Mouse (Mus musculus): ENCODE data around the gene Uvrag. TPM values are rescaled to one million over a fixed set of nuclear protein-coding genes. Genes with fewer than 3 reads are reported as not detected.
"Not testable (repeated sequence)": the region's sequence is repeated elsewhere in the genome, so short reads cannot be mapped to it uniquely, and the experiment has no call there.

The Uvrag gene
- total and polyA plus RNA-seq, 3 experiments, result 18.5 to 50.4 (median 30.0) TPM

DNA sequence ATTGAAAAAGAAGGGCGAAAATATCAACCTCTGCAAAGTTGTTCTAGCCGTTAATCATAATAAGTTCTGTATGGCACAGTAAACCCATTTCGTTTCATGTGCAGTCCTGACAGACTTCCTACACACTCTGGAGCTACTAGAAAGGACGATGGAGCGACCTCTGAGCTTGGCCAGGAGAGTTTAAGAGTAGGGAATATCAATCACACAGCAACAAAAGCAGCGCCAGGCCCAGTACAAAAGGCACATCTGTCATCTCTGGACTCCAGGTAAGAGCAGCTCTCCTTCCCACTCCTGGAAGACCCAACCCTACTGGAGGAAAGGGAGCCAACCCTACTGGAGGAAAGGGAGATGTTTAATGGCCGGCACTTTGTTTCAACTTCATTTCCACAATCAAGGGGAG lies 43.2 kb downstream of the Uvrag start:
- DNase-seq, result no peak

DNA sequence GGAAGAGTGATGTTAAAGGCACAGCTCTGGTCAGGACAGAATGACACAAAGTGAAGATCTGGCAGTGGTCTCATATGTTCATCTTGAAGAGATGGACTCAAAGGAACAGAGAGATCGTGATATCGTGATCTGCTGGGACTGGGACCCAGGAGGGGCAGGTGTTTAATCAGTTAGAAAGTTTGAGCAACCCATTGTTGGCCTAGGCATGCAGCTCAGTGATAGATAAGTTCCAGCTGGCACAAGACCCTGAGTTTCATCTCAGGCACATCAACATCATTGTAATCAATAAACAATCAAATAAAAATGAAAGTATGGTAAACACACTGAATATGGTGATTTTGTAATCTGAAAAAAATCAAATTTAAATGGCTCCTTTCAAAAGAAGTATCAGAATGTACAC lies 43.8 kb downstream of the Uvrag start:
- no peak for DNase-seq

- DNase-seq, result peak; percentile 29
Measured at GRCm38 (mm10) chr7:99095191-99095590, 45.8 kb downstream of the Uvrag start.

DNA sequence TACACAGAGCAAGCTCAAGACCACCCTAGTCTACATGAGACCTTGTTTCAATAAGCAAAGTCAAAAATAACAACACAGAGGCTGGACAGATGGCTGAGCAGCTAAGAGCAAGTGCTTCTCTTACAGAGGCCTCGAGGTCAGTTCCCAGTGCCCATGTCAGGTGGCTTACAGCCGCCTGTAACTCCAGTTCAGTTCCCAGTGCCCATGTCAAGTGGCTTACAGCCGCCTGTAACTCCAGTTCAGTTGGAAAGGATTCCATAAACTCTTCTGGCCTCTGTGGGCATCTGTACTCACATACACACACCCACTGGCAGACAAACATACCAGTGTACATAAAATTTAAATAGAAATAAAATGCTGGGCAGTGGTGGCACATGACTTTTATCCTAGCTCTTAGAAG lies 46.6 kb downstream of the Uvrag start:
- no peak for DNase-seq

DNA sequence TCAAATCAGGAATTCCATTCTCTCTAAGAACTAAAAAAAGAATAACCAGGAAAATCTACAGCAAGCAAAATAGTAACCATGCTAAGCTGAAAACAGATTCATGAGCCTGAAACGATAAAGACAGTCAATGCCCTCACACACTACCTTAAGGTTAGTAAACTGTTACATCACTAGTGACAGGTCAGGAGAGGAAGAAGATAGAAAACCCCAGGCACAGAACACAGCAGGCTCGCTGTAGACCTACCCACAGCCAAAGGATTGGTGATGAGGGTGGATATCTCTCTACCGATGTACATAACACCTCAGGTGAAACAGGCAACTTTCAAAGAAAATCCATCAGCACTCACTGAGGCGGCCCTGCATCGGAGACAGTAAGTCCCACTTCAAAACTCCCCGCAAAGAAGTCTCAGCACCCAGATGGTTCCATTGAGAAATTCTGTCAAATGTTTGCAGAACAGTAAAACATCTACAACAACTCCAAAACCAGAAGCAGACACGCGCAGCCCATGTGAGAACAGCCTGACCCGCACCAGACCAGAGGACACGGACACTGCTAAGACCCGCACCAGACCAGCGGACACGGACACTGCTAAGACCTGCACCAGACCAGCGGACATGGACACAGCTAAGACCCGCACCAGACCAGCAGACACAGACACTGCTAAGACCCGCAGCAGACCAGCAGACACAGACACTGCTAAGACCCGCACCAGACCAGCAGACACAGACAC lies 48.9 kb downstream of the Uvrag start:
- no peak for DNase-seq

DNA sequence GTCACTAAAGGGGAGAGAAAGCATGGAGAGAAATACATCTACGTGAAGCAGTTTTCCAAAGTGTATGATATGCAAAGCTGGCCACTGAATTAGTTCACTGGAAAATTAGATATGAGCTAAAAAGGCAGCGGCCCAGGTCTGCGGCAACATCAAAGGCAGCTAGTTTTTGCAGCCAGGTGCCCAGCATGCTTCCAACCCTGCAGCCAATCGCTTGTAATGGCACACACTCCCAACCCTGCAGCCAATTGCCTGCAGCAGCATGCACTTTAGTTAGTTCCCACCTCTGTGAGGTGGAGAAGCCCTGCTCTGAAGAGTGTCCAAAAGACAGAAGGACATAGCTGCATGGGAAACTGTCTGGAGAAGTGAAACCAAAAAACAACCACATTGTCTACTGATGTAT lies 51.2 kb downstream of the Uvrag start:
- no peak for DNase-seq

DNA sequence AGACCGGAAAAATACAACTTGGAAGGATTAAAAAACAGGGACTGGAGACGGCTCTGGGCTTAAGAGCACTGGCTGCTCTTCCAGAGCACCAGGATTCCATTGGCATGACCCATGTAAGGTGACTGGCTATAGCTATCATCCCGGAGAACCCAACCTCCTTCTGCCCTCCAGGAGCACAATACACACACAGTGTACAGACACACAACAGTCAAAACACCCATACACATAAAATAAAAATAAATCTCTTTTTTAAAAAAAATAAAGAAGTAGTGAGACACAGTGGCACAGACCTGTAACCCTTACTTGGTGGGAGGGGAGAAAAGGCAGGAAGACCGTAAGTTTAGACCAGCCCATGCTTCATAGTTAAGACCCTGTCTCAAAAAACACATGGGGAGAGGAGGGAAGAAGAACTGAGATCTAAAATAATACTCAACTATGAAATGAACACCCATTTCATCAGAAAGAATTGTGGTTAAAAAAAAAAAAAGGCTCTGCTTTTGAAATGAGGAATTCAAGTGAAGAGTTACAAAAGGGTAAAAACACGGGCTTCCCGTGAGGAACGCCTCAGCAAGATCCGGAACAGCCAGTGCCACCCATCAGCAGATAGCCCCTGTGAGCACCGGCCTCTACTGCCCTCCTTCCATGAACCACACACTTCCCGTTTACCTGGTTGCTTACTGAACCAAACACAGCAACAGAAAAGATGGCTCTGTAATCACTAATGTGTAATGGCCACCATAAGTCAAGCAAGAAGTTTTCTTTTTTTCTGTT lies 52.2 kb downstream of the Uvrag start:
- DNase-seq, result no peak

DNA sequence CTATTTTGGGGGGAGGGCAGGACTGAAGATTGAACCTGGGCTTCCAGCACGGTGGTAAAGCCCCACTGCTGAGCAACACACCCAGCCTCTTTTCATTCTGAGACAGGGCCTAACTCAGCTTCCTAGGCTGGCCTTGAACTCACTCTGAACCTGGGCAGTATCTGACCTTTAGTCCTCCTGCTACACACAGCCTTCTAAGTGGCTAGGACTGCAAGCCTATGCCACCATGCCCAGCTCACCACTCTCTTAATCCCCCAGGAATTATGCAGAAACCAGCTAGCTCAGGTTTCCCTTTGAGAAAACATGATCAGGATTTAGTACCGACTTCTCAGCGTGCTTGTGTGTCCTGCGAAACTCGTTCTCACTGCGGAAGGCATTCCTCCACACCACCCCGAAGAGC lies 53.4 kb downstream of the Uvrag start:
- DNase-seq, result no peak

DNA sequence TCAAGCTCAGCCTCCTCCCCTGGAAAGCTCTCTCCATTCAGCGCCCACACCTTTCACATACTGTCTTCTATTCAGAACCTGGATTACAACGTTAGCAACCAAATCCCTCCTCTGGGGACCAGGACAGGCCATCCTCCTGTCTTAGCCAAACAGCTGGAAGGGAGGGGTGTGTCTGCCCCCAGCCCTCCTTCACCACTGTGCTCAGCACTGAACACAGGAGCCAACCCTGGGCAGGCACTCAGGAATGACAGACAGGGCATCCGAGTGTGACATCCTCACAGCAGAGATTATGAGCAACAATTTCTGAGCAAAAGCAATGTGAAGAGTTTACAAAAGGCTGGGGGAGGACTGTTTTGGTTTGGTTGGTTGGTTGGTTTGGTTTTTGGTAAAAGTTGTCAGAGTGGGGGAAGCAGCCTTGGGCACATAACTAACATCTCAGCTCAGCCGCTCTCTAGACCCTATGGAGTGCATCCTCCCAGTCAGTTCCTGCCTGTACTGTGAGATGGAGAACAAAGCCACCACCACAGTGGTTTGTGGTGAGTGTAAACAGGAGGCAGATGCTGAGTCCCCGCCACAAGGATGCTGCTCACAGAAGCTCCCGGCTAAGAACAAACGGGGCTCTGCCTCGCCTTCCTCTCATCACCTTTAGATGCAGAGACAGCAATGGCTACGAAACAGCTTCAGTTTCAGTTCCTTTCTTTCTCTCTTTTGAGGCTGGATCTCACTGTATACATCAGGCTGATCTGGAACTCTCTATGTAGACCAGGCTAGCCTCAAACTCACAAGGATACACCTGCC lies 54.1 kb downstream of the Uvrag start:
- DNase-seq, result no peak

- peak; percentile 79 for DNase-seq
Measured at GRCm38 (mm10) chr7:99085249-99085648, 55.7 kb downstream of the Uvrag start.

DNA sequence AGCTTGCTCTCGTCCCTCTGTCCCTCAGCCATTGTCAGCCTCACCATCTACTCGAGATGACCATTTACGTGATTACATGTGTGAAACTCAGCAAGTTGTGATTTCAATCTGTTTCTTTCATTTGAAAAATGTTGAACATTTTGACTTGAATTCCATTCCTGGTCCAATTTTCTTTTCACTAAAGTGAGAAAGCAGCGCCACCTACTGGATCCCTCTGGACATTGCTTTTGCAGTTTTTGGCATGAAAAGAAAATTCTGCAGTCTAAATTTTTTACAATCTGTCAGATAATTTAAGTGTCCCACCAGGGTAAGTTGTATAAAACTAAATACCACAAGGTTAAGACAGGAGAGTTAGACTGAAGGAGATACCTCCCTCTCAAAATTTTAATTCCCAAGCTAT lies 61.4 kb downstream of the Uvrag start:
- DNase-seq, result no peak

- DNase-seq, result no peak
Measured at GRCm38 (mm10) chr7:99078805-99079204, 62.1 kb downstream of the Uvrag start.

GRCm38 (mm10) chr7:99077234-99077633 lies 63.7 kb downstream of the Uvrag start:
- DNase-seq, result no peak

- no peak for DNase-seq
Measured at GRCm38 (mm10) chr7:99075101-99075500, 65.8 kb downstream of the Uvrag start.

DNA sequence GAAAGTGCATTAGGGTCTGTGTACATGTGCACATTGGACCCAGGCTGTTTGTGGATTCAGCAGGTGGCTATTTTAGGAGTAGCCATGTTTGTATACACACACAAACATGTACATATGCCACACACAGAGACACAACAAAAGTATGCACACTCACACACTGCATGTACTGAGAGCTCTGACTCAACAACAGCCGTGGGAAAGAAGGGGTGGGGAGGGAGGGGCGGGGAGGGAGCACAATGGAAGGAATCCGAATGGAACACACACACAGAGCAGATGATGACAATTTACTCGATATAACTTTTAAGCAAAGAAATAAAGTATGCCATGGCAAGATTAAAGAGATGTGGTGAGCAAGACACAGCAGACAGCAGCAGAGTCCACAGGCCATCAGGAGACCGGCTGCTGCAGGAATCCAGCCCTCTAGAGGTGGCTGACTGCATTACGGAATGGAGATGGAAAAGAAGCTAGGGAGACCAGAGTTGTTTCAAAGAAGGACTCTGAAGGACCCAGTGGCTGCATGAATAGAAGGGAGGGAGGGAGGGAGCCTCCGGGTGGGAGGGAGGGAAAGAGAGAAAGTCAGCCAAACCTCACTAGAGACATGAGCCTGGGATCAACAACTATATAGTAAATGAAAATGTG lies 67.1 kb downstream of the Uvrag start:
- peak; percentile 54 for DNase-seq

DNA sequence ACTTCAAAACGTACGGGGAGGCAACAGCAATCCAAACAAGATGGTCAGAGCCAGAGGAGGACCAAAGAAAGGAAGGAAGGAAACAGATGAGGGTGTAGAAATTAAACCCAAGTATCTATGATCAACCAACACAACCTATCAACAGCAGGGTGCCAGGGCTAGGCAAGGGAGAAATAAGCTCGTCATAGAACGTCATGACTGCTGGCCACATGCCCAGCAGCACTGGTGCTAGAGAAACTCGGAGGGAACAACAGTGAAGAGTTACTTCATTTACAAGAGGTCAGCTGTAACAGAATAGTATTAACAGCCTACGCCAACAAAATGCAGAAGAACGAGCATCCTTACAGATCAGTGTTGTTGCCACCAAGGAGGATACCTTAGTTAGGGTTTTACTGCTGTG lies 73.2 kb downstream of the Uvrag start:
- no peak for DNase-seq

DNA sequence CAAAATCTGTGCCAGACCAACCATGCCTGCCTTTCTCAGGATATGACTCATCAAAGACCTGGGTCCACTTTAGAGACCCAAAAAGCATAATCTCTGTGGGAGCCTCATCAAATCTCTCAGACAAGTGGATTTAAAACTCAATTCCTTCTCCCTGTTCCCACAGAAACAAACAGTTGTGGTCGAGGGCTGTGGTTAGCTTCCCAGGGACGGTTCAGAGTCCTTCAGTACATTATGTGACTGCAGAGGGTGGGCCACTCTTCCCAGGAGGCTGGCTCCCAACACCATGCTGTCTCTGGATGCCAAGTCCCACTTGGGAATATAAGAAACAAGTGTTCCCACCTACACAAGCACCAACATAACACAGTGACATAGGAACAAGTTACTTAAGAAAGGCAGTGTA lies 75.0 kb downstream of the Uvrag start:
- no peak for DNase-seq

GRCm38 (mm10) chr7:99065391-99065831 lies 75.5 kb downstream of the Uvrag start:
- DNase-seq, result peak; percentile 39

- DNase-seq, result no peak
Measured at GRCm38 (mm10) chr7:99064795-99065194, 76.1 kb downstream of the Uvrag start.

- not testable (repeated sequence) for DNase-seq
Measured at GRCm38 (mm10) chr7:99062263-99062662, 78.7 kb downstream of the Uvrag start.

DNA sequence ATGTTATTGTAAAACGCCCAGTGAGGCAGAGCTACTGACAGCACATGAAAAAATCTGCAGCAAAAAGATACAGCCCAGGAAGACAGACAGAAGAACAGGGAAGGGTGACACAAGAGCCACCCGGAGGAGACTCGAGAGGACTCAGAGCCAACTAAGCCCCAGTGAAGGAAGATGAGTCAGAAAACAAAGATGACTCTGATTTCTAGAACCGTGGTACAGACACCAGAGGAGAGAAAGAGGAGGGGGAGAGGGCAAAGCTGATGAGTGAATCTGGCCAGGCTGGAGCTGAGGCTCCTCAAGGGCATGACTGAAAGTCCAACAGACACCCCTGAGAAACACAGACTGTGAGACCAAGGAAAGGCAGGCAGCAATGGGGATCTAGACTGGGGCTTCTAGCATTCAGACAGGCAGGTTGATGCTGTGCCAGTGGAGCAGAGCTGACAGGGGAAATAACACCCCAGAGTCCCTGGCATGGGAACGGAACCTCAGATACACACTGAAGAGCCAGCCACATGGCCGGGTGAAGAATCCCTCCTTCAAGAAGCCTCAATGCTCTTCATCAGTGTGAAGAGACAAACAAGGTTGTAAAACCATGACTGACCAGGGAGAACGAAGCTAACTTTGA lies 79.8 kb downstream of the Uvrag start:
- DNase-seq, result no peak

- DNase-seq, result no peak
Measured at GRCm38 (mm10) chr7:99060476-99060875, 80.5 kb downstream of the Uvrag start.

Data from adrenal gland, adult 2 months (tissue).